Mouse (Mus musculus) erythroblast, embryonic 14.5 days (primary cell): ENCODE data around the gene Zfp609. TPM values are rescaled to one million over a fixed set of nuclear protein-coding genes. Genes with fewer than 3 reads are reported as not detected.

Source experiments
- H3K27me3 ChIP-seq: 2 replicates; pipeline ENCODE4 v1.6.1; 2012; ENCODE audit warnings: inconsistent platforms; ENCODE audit not compliant: control insufficient read depth
- H3K36me3 ChIP-seq: 2 replicates; pipeline ENCODE4 v1.6.1; 2012; ENCODE audit warnings: mild to moderate bottlenecking, inconsistent platforms; ENCODE audit not compliant: control insufficient read depth
- H3K4me1 ChIP-seq: 2 replicates; pipeline ENCODE4 v1.6.1; 2012; ENCODE audit warnings: inconsistent platforms; ENCODE audit not compliant: control insufficient read depth
- H3K4me3 ChIP-seq: replicated peaks from 2 replicates; pipeline ENCODE3; 2012; ENCODE audit warnings: moderate library complexity, mild to moderate bottlenecking, inconsistent platforms
- H3K9me3 ChIP-seq: 2 replicates; pipeline ENCODE4 v1.6.1; 2012; ENCODE audit warnings: low read length, inconsistent platforms, mixed read lengths; ENCODE audit not compliant: control insufficient read depth
- GATA1 ChIP-seq: IDR thresholded peaks from 2 replicates; pipeline ENCODE4 v1.6.1; 2012; ENCODE audit warnings: low read length, inconsistent platforms, mixed read lengths
- TAL1 ChIP-seq: IDR thresholded peaks from 3 replicates; pipeline ENCODE4 v1.6.1; 2012; ENCODE audit warnings: low read length, inconsistent platforms, mixed read lengths
- polyA plus RNA-seq: library from polyadenylated mRNA; stranded (reverse); fragments of >175 nt; gene quantifications from 2 replicates; pipeline ENCODE4 v1.2.3, GENCODE M21; 2012

The Zfp609 gene
- polyA plus RNA-seq, 1 experiment, result 0.53 TPM

DNA sequence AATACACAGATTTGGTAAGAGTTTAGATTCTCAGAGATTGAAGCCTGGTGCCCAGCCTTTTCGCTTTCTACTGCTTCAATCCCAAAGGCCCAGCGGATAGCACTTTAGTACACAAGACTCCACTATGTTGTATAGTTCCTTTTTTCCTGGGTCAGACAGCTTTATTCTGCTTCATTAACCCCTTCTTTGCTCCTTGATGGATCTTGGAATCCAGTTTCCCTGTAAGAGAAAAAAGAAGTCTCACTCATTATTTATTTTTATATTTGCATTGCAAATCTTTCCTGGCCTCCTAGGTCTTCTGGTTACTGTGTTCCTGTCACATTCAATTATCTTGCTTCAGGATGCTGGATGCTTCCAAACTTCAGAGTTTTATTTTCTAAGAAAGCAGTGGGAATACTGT is 5.9 kb upstream of the Zfp609 start:
- H3K4me1 ChIP-seq, result peaks cover 15% of the 10 kb centered on the region
- no peaks in the 10 kb centered on the region for H3K9me3 ChIP-seq
- H3K27me3 ChIP-seq, result no peaks in the 10 kb centered on the region
- no peak overlapping the region for H3K4me3 ChIP-seq
- no peak for TF ChIP-seq GATA1
- H3K36me3 ChIP-seq, result peaks cover 20% of the 10 kb centered on the region

DNA sequence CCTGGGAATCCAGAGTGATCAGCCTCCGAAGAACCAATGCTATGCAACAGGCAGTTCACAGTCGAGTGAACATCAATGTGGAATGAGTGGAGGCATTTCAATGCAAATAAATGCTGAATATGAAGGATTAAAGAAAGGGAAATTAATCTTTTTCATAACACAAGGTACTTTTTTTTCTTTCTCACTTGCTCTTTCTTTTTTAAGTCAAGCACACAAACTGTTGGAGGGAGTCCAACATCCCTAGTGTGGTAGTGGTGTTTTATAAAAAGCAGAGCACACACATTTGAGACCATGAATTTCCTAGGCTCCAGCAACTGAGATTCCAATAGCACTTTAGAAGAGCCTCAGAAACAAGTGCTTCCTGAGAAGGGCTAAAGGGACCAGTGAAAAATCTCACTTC is 4.7 kb upstream of the Zfp609 start:
- TF ChIP-seq GATA1, result no peak
- no peak for TF ChIP-seq TAL1
- peaks cover 11% of the 10 kb centered on the region for H3K36me3 ChIP-seq
- H3K27me3 ChIP-seq, result no peaks in the 10 kb centered on the region
- H3K4me3 ChIP-seq, result no peak overlapping the region
- peaks cover 22% of the 10 kb centered on the region for H3K4me1 ChIP-seq
- no peaks in the 10 kb centered on the region for H3K9me3 ChIP-seq

DNA sequence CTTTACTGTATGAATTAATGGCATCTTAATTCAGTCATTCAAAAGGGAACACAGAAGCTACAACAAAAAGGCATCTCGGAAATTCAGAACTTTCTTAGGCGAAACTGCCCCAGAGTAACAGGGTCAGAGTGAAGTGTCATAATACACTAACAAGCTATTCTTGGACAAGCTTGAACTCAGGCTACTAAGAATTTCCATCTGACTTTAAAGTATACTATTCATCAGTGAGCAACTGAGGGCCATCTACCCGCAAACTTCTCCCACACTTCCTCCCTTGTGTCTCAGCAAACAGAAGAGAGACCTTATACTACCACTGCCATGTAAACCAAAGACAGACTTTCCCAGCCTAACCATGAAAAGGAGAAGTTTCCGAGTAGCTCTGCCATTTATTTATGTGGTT is 3.8 kb upstream of the Zfp609 start:
- H3K4me3 ChIP-seq, result no peak overlapping the region
- no peak for TF ChIP-seq TAL1
- TF ChIP-seq GATA1, result no peak
- peaks cover 30% of the 10 kb centered on the region for H3K4me1 ChIP-seq
- no peaks in the 10 kb centered on the region for H3K9me3 ChIP-seq
- peaks cover 9% of the 10 kb centered on the region for H3K36me3 ChIP-seq
- H3K27me3 ChIP-seq, result no peaks in the 10 kb centered on the region

DNA sequence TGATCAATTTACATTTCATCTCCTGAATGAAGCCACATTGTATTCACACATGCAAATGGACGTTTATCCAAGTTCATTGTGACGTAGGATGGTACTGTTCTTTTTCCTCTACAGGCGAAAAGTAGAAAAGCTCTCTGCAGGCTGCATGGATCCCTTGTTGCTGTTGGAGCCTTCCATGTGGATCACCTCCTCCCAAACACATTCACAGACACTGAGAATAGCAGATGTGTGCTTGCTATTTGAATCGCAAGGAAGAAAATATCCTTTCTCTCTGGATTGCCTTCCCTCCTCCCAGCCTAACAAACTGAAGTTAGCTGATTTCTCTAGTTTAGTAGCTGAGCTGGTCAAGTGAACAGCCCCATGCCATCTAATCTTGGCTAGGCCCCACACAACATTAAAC is 2.9 kb upstream of the Zfp609 start:
- TF ChIP-seq TAL1, result no peak
- no peak for TF ChIP-seq GATA1
- Histone ChIP-seq H3K36me3 (peaks cover 9% of the 10 kb centered on the region), H3K4me3 (no peak overlapping the region), H3K4me1 (peaks cover 39% of the 10 kb centered on the region), H3K9me3 (no peaks in the 10 kb centered on the region), H3K27me3 (no peaks in the 10 kb centered on the region)

DNA sequence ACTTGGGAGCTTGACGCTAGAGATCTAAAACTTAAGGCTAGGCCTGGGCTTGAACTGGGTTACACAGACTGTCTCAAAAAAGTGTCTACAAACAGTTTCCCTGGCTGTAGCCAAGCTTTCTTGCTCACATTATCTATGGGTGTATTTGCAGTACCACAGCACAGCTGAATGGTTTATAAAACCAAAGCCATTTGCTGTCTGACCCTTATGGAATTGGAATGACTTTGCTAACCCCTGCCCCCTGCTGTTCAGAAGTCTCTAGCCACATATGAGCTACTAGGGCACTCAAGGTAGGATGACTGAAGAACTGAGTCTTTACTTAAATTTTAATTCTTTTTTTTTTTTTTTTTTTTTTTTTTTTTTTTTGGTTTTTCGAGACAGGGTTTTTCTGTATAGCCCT is 2.0 kb upstream of the Zfp609 start:
- Histone ChIP-seq H3K4me3 (no peak overlapping the region), H3K4me1 (peaks cover 46% of the 10 kb centered on the region), H3K9me3 (no peaks in the 10 kb centered on the region), H3K36me3 (peaks cover 6% of the 10 kb centered on the region), H3K27me3 (no peaks in the 10 kb centered on the region)
- no peak for TF ChIP-seq GATA1
- no peak for TF ChIP-seq TAL1

DNA sequence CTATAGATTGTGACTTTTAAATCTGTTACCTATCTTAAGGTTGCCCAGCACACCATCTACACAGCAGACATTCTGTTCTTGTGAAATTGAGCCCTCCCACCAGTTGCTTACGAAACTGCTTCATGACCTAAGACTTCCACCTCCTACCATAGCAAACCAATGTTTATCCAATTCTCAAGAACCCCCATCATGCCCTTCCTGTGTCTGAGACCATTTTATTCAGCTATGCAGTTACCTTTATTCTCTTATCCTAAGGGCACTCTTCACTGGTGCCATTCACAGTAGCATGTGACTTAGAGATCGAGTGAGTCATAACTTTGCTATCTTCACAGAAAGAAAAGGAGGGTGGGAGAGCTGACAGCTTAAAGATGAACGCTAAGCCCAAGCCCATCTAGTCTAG is 1.1 kb upstream of the Zfp609 start:
- TF ChIP-seq GATA1 (no peak), TAL1 (no peak)
- no peaks in the 10 kb centered on the region for H3K9me3 ChIP-seq
- no peaks in the 10 kb centered on the region for H3K27me3 ChIP-seq

DNA sequence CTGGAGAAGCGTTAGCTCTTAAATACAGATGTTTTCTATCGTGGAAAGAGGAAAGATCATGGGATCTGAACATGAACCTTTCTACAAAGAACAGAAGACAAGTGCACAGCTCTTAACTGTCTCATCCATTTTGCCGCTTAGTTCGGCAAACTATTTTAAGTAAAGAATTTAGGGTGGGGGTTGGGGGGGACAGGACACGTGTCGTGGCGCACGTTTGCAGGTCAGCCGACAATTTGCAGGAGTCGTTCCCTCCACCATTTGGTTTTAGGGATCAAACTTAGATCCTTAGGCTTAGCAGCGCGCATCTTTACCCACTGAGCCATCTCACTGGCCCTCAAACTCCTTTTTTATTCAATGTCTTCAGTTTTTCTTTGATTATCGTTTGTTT is 646 bp upstream of the Zfp609 start:
- no peaks in the 10 kb centered on the region for H3K27me3 ChIP-seq
- peaks cover 57% of the 10 kb centered on the region for H3K4me1 ChIP-seq
- H3K4me3 ChIP-seq, result peak overlapping the region; percentile 85
- H3K36me3 ChIP-seq, result peaks cover 4% of the 10 kb centered on the region
- H3K9me3 ChIP-seq, result no peaks in the 10 kb centered on the region
- TF ChIP-seq GATA1, result no peak
- no peak for TF ChIP-seq TAL1

More for the DNA sequence above, 1.1 kb upstream of the Zfp609 start:
- peaks cover 4% of the 10 kb centered on the region for H3K36me3 ChIP-seq
- H3K4me3 ChIP-seq, result peak overlapping the region; percentile 85
- peaks cover 55% of the 10 kb centered on the region for H3K4me1 ChIP-seq

DNA sequence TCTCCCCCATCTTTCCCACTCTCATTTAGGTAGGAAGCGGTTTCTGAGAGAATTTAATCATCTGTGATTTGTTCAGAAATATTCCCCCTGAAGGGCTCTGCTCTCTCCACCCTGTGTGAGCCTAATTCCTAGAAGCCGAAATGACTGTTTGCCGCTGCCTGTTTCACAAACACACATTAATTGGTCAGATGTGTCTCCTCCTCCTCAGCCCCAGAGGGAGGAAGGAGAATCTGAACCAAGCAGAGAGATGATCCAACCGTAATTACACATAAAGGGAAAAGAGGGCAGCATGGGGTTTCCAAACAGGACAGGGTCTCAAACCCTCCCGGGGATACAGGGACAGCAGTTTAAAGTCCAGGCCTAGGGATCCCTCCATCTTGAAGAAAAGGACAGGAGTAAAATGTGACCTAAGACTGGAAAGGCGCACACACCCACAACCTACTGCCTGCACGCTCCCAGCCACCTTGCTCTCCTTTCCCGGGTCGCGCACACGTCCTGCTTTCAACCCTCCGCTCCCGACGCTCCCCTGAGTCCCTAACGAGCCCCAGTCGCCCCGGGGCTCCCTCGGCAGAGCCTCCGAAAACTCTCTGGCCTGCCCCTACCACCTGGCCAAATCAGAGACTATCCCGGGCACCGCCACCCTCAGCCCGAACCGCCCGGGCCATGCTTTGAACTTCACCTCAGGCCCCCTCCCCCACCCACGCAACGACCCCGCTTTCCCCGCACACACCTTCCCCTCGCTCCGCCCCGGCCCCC is 598 bp downstream of the Zfp609 start:
- Histone ChIP-seq H3K4me3 (peak overlapping the region; percentile 85), H3K27me3 (no peaks in the 10 kb centered on the region), H3K36me3 (no peaks in the 10 kb centered on the region; the same call in 1 of the 2 replicates), H3K4me1 (peaks cover 63% of the 10 kb centered on the region), H3K9me3 (no peaks in the 10 kb centered on the region)
- TF ChIP-seq TAL1 (no peak), GATA1 (no peak)

DNA sequence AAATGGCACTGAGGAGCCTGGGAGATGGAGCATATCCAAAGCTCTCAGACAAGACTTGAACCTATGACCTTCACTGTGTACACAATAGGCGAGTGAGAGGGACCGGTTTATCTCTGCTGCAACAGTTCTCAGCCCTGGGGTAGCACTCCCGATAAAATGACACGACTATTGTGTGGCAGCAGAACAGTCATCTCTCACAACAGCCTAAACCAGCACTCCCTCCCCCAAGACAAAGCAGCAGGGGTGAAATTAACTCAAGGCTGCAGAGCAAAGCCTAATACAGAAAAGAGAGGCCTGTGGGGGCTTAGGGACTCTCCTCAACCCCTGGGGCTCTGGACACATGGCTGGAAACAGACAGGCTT is 1.2 kb downstream of the Zfp609 start:
- Histone ChIP-seq H3K9me3 (no peaks in the 10 kb centered on the region), H3K27me3 (no peaks in the 10 kb centered on the region), H3K36me3 (no peaks in the 10 kb centered on the region; the same call in 1 of the 2 replicates), H3K4me1 (peaks cover 65% of the 10 kb centered on the region), H3K4me3 (peak overlapping the region; percentile 85)
- TF ChIP-seq GATA1 (no peak), TAL1 (no peak)

DNA sequence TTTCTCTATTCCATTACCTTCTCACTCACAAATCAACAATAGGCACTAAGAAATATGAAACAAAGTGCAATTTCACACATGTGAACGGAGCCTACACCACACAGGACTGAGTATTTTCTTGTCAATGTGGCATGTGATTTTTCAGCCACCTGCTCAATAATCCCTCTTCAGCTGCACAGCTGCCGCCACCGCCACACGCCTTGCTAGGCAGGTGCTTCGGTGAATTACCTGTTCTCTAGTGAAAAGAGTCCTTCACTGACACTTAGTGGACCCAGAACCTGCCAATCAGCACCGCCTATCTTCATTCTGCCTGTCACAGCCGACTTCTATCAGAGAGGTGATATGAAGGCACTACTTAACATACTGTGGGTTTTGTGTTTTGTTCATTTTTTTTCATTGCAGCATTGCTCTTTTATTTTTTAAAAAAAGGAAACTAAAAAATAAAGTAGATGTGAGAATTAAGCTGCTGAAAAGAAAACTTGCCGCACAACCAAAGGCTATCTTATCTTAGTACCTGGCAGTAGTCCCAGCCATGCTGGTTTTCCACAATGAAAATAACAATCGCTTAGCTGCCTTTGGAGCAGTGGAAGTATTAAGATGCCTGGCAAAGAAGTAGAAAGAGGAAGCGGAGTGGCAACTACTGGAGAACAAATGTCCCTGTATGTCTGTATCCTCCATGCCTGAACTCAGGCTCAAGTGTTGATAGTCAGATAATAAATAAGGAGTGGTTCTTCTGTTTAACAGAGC is 3.5 kb downstream of the Zfp609 start:
- no peaks in the 10 kb centered on the region for H3K27me3 ChIP-seq

More for the DNA sequence above, 3.5 kb downstream of the Zfp609 start:
- Histone ChIP-seq H3K36me3 (no peaks in the 10 kb centered on the region), H3K4me1 (peaks cover 57% of the 10 kb centered on the region), H3K9me3 (no peaks in the 10 kb centered on the region), H3K4me3 (peak overlapping the region; percentile 8)
- no peak for TF ChIP-seq TAL1
